Mouse (Mus musculus) kidney, postnatal 0 days (tissue): ENCODE data around the gene Hoxc5. TPM values are rescaled to one million over a fixed set of nuclear protein-coding genes. Genes with fewer than 3 reads are reported as not detected.

Source experiments
- ATAC-seq: fragments of 200-750 bp; cut with Nextera tagmentation; replicated peaks from 2 replicates; pipeline ENCODE4 v1.8.0; 2017; ENCODE audit warnings: low read depth, moderate number of reproducible peaks, moderate TSS enrichment, moderate library complexity; ENCODE audit not compliant: low FRiP score
- DNase-seq: peaks from one replicate; pipeline ENCODE4 v3.0.0-alpha.2; 2016; ENCODE audit warnings: low spot score
- H3K27ac ChIP-seq: fragments of 300-500 bp; sonication (generic); 2 replicates; pipeline ENCODE4 v1.5.1; 2014; ENCODE audit warnings: mild to moderate bottlenecking
- H3K27me3 ChIP-seq: fragments of 300-500 bp; sonication (generic); 2 replicates; pipeline ENCODE4 v1.6.1; 2014; ENCODE audit warnings: low read length, mixed read lengths; ENCODE audit not compliant: insufficient read depth
- H3K36me3 ChIP-seq: fragments of 300-500 bp; sonication (generic); 2 replicates; pipeline ENCODE4 v1.6.1; 2014; ENCODE audit warnings: low read length, mixed read lengths; ENCODE audit not compliant: insufficient read depth
- H3K4me1 ChIP-seq: fragments of 300-500 bp; sonication (generic); replicated peaks from 2 replicates; pipeline ENCODE4 v1.6.1; 2014; ENCODE audit warnings: antibody characterized with exemption, low read length, mixed read lengths; ENCODE audit not compliant: insufficient read depth
- H3K4me2 ChIP-seq: fragments of 300-500 bp; sonication (generic); 2 replicates; pipeline ENCODE4 v1.6.1; 2014; ENCODE audit warnings: mild to moderate bottlenecking, low read length, moderate library complexity, mixed read lengths
- H3K4me3 ChIP-seq: fragments of 300-500 bp; sonication (generic); replicated peaks from 2 replicates; pipeline ENCODE4 v1.5.1; 2014; ENCODE audit warnings: low read depth, low read length
- H3K9ac ChIP-seq: fragments of 300-500 bp; sonication (generic); 2 replicates; pipeline ENCODE4 v1.6.1; 2014; ENCODE audit warnings: low read depth, low read length
- H3K9me3 ChIP-seq: fragments of 300-500 bp; sonication (generic); replicated peaks from 2 replicates; pipeline ENCODE4 v1.6.1; 2016; ENCODE audit warnings: low read length, inconsistent platforms, mixed read lengths
- CTCF ChIP-seq: IDR thresholded peaks from 2 replicates; pipeline ENCODE4 v1.5.1; 2016; ENCODE audit warnings: antibody characterized with exemption, low read depth, mild to moderate bottlenecking, moderate library complexity
- WGBS: fragments of 180-500 bp; shearing (Covaris S2); extraction: QIAGEN DNeasy Blood & Tissue Kit; methylation state at CpG from one replicate; pipeline ENCODE4 v1.1.7; 2014; 5-methylcytosine and 5-hydroxymethylcytosine counted together
- polyA plus RNA-seq: library from polyadenylated mRNA; unstranded; fragments of >200 nt; fragmentation: Nextera tagmentation; extraction: Ambion mirVana; gene quantifications from 2 replicates; pipeline ENCODE4 v1.2.1, GENCODE M21; 2015

The Hoxc5 gene
- polyA plus RNA-seq, 1 experiment from 2014 or later: 3.9 TPM

GRCm38 (mm10) chr15:103027266-103028235 lies 60.3 kb downstream of the Hoxc5 start:
- Histone ChIP-seq H3K27ac (no peak overlapping the region), H3K36me3 (no peaks in the 10 kb centered on the region), H3K9me3 (no peaks in the 10 kb centered on the region), H3K27me3 (0 out of 2 replicates have a peak, but pooled peaks cover 26% of the 10 kb centered on the region), H3K4me3 (peak overlapping the region; percentile 7; the same call in 1 of the 2 replicates), H3K9ac (peak overlapping the region; percentile 19; the same call in 1 of the 2 replicates), H3K4me1 (peaks cover 22% of the 10 kb centered on the region), H3K4me2 (peak overlapping the region; percentile 43)
- ATAC-seq (no peak), DNase-seq (no peak)
- 19% methylated on average over 43 of the region's 43 CpGs for WGBS
- no peak for TF ChIP-seq CTCF

- Histone ChIP-seq H3K4me3 (no peak overlapping the region), H3K9ac (no peak overlapping the region), H3K9me3 (no peaks in the 10 kb centered on the region), H3K4me1 (peaks cover 31% of the 10 kb centered on the region), H3K27ac (no peak overlapping the region), H3K4me2 (no peak overlapping the region), H3K36me3 (no peaks in the 10 kb centered on the region), H3K27me3 (0 out of 2 replicates have a peak, but pooled peaks cover 27% of the 10 kb centered on the region)
- no peak for ATAC-seq
- no peak for TF ChIP-seq CTCF
- no peak for DNase-seq
- 66% methylated on average over 9 of the region's 9 CpGs for WGBS
These were observed 61.8 kb downstream of the Hoxc5 start for GRCm38 (mm10) chr15:103028916-103029512.

DNA sequence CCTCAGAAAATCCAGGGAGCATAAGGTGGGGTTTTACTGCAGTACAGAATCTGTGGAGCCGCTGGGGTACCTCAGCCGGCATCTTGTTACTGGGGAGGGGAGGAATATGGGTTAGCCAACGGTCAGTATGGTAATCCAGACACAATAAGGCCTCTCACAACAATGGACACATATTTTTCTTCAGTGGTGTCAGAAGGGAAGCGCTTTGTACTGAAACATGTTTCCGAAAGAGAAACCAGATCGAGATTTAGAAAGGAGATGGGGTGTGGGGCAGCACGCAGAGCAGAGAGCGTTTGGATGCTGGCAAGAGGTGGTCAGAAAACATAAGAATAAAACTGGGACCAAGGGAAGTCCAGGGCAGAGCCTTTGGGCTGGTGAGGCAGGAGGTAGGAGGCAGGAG lies 62.9 kb downstream of the Hoxc5 start:
- Histone ChIP-seq H3K9ac (no peak overlapping the region), H3K4me2 (no peak overlapping the region), H3K4me1 (peaks cover 42% of the 10 kb centered on the region), H3K27me3 (0 out of 2 replicates have a peak, but pooled peaks cover 27% of the 10 kb centered on the region), H3K36me3 (no peaks in the 10 kb centered on the region), H3K4me3 (no peak overlapping the region), H3K9me3 (no peaks in the 10 kb centered on the region), H3K27ac (no peak overlapping the region)
- TF ChIP-seq CTCF: no peak
- ATAC-seq (no peak), DNase-seq (no peak)
- WGBS: 37% methylated on average over 8 of the region's 8 CpGs

GRCm38 (mm10) chr15:103032167-103032566 lies 64.9 kb downstream of the Hoxc5 start:
- peak overlapping the region; percentile 54; the same call in 1 of the 2 replicates for H3K27ac ChIP-seq
- H3K4me2 ChIP-seq: peak overlapping the region; percentile 39; the same call in 1 of the 2 replicates
- no peak for DNase-seq
- TF ChIP-seq CTCF: no peak
- 7% methylated on average over 2 of the region's 3 CpGs for WGBS
- no peak overlapping the region for H3K4me3 ChIP-seq
- H3K9ac ChIP-seq: no peak overlapping the region
- H3K36me3 ChIP-seq: no peaks in the 10 kb centered on the region
- no peaks in the 10 kb centered on the region for H3K9me3 ChIP-seq
- no peak for ATAC-seq
- H3K4me1 ChIP-seq: peaks cover 31% of the 10 kb centered on the region
- 0 out of 2 replicates have a peak, but pooled peaks cover 19% of the 10 kb centered on the region for H3K27me3 ChIP-seq

- ATAC-seq (no peak), DNase-seq (peak; percentile 89)
- Histone ChIP-seq H3K9ac (no peak overlapping the region), H3K4me2 (peak overlapping the region; percentile 39), H3K4me1 (peaks cover 31% of the 10 kb centered on the region), H3K4me3 (no peak overlapping the region), H3K27me3 (0 out of 2 replicates have a peak, but pooled peaks cover 19% of the 10 kb centered on the region), H3K36me3 (no peaks in the 10 kb centered on the region), H3K9me3 (no peaks in the 10 kb centered on the region), H3K27ac (no peak overlapping the region)
- WGBS: 2% methylated on average over 26 of the region's 26 CpGs
- TF ChIP-seq CTCF: no peak
These were observed 65.7 kb downstream of the Hoxc5 start for GRCm38 (mm10) chr15:103032646-103033575.
